Mouse (Mus musculus) bone marrow, adult 2 months (tissue): Measurements from ENCODE around the gene Sbno1. TPM values are rescaled to one million over a fixed set of nuclear protein-coding genes. Genes with fewer than 3 reads are reported as not detected.

Source experiments
- H3K27ac ChIP-seq: fragments of 200-500 bp; 2 replicates; pipeline ENCODE4 v1.5.1; 2012; ENCODE audit warnings: low read depth, mild to moderate bottlenecking, control low read depth, inconsistent platforms, low read length; ENCODE audit not compliant: control insufficient read depth, poor library complexity, insufficient read depth
- H3K4me1 ChIP-seq: fragments of 200-500 bp; 2 replicates; pipeline ENCODE4 v1.6.1; 2011; ENCODE audit warnings: low read length; ENCODE audit not compliant: control insufficient read depth, insufficient read depth
- H3K4me3 ChIP-seq: fragments of 200-500 bp; replicated peaks from 2 replicates; pipeline ENCODE3; 2011; ENCODE audit warnings: mild to moderate bottlenecking, low read depth, low read length, control low read depth; ENCODE audit not compliant: control insufficient read depth
- CTCF ChIP-seq: fragments of 200-500 bp; IDR thresholded peaks from 2 replicates; pipeline ENCODE4 v1.5.1; 2011; ENCODE audit warnings: low read length, control low read depth; ENCODE audit not compliant: control insufficient read depth, insufficient read depth
- POLR2A ChIP-seq: fragments of 200-500 bp; IDR thresholded peaks from 2 replicates; pipeline ENCODE4 v1.6.1; 2011; ENCODE audit warnings: low read depth, mild to moderate bottlenecking, control low read depth, low read length, borderline replicate concordance; ENCODE audit not compliant: control insufficient read depth
- WGBS: fragments of 180-500 bp; shearing (Covaris S2); methylation state at CpG from one replicate; pipeline ENCODE4 v1.1.7; 2018; 5-methylcytosine and 5-hydroxymethylcytosine counted together
- polyA plus RNA-seq: library from polyadenylated mRNA; stranded (reverse); fragments of >200 nt; gene quantifications from 2 replicates; pipeline ENCODE4 v1.2.4, GENCODE M21; 2011; ENCODE audit warnings: low replicate concordance; ENCODE audit not compliant: missing spikeins, insufficient read depth, insufficient read length

Gene Sbno1
- polyA plus RNA-seq, 1 experiment, result 50.4 TPM

GRCm38 (mm10) chr5:124412163-124412562, 13.6 kb downstream of the Sbno1 start:
- TF ChIP-seq POLR2A (no peak), CTCF (no peak)
- Histone ChIP-seq H3K27ac (no peak overlapping the region), H3K4me1 (no peaks in the 10 kb centered on the region; the same call in 1 of the 2 replicates), H3K4me3 (no peak overlapping the region)
- WGBS, result 68% methylated on average over 5 of the region's 5 CpGs

- Histone ChIP-seq H3K4me3 (no peak overlapping the region), H3K27ac (no peak overlapping the region), H3K4me1 (no peaks in the 10 kb centered on the region)
- peak; percentile 31; the same call in 1 of the 2 replicates for TF ChIP-seq CTCF
- TF ChIP-seq POLR2A, result no peak
- 76% methylated on average over 3 of the region's 3 CpGs for WGBS
These were observed 15.0 kb downstream of the Sbno1 start for GRCm38 (mm10) chr5:124410808-124411207.

GRCm38 (mm10) chr5:124393726-124394125, 32.1 kb downstream of the Sbno1 start:
- 26% methylated on average over 7 of the region's 7 CpGs for WGBS
- Histone ChIP-seq H3K4me3 (no peak overlapping the region), H3K27ac (no peak overlapping the region; the same call in 1 of the 2 replicates), H3K4me1 (no peaks in the 10 kb centered on the region; the same call in 1 of the 2 replicates)
- TF ChIP-seq CTCF, result no peak
- no peak for TF ChIP-seq POLR2A

- no peak for TF ChIP-seq POLR2A
- no peak for TF ChIP-seq CTCF
- H3K4me1 ChIP-seq, result no peaks in the 10 kb centered on the region; the same call in 1 of the 2 replicates
- H3K27ac ChIP-seq, result no peak overlapping the region
- H3K4me3 ChIP-seq, result no peak overlapping the region
- WGBS, result 80% methylated on average over 4 of the region's 4 CpGs
These were observed 33.4 kb downstream of the Sbno1 start for GRCm38 (mm10) chr5:124392412-124392811.

- TF ChIP-seq CTCF, result no peak
- TF ChIP-seq POLR2A, result no peak
- WGBS, result 57% methylated on average over 5 of the region's 5 CpGs
- Histone ChIP-seq H3K4me3 (no peak overlapping the region), H3K27ac (no peak overlapping the region), H3K4me1 (no peaks in the 10 kb centered on the region; the same call in 1 of the 2 replicates)
These were observed 37.9 kb downstream of the Sbno1 start for GRCm38 (mm10) chr5:124387932-124388331.

- H3K4me1 ChIP-seq, result no peaks in the 10 kb centered on the region
- 63% methylated on average over 1 of the region's 1 CpGs for WGBS
- TF ChIP-seq POLR2A, result no peak
- no peak for TF ChIP-seq CTCF
- H3K27ac ChIP-seq, result no peak overlapping the region
- no peak overlapping the region for H3K4me3 ChIP-seq
These were observed 45.7 kb downstream of the Sbno1 start for GRCm38 (mm10) chr5:124380121-124380520.

- H3K27ac ChIP-seq, result no peak overlapping the region
- TF ChIP-seq CTCF (no peak), POLR2A (no peak)
- 75% methylated on average over 4 of the region's 4 CpGs for WGBS
- no peaks in the 10 kb centered on the region for H3K4me1 ChIP-seq
- H3K4me3 ChIP-seq, result no peak overlapping the region
These were observed 48.7 kb downstream of the Sbno1 start for GRCm38 (mm10) chr5:124377149-124377548.

- no peak overlapping the region for H3K27ac ChIP-seq
- 94% methylated on average over 1 of the region's 1 CpGs for WGBS
These were observed 49.4 kb downstream of the Sbno1 start for GRCm38 (mm10) chr5:124376401-124376800.

GRCm38 (mm10) chr5:124374298-124374697, 51.5 kb downstream of the Sbno1 start:
- Histone ChIP-seq H3K4me3 (no peak overlapping the region), H3K27ac (no peak overlapping the region), H3K4me1 (no peaks in the 10 kb centered on the region; the same call in none of the 2 replicates)
- TF ChIP-seq CTCF (no peak), POLR2A (no peak)
- WGBS, result 94% methylated on average over 7 of the region's 7 CpGs

More at GRCm38 (mm10) chr5:124376401-124376800, 49.4 kb downstream of the Sbno1 start:
- H3K4me1 ChIP-seq, result no peaks in the 10 kb centered on the region
- H3K4me3 ChIP-seq, result no peak overlapping the region
- TF ChIP-seq POLR2A (no peak), CTCF (no peak)
